Mouse (Mus musculus): ENCODE results near the gene Rab14.

Rab14 gene

DNA sequence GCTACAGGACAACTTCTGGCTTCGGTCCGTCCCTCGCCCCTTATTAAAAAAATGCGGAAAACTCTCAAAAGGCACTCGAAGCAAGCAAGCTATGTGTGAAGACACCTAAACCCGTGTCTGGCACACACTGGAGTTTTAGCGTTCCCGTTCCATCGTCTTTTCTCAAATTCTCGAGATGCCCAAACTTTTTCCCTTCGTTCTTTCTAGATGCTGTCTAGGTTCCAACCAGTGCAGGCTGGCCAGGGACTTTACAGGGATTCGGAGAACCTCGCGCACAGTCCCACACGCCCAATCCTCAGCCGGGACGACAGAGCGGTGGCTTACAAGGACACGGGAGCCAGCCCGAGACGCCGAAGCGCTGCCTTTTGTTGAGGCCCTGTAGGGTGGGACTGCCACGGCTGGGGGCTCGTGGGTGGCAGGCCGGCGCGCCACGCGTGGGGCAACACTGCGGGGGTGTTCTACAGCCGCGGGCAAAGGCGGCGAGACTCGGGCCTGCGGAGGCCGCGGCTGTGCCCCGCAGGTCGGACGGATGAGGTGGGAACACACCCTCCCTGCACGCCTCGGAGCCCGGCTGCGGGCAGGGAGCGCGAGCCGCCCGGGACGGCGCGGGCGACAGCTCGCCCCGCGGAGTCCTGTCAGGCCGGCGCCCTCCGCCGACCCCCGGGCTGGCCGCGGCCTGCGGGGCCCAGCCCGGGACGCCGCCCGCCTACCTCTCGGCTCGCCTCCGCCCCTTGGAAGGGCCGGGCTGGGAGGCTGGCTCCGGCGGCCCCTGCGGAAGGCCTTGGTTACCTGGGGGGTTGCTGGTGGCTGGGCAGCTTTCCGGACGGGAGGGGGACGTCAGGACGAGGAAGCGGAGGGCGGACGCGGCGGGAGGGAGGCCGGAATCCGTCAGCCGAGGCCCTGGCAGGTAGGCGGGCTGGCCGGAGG, 686 bp downstream of the Rab14 start:
- DNase-seq (ENCODE audit: low spot score): peak; percentile 43

DNA sequence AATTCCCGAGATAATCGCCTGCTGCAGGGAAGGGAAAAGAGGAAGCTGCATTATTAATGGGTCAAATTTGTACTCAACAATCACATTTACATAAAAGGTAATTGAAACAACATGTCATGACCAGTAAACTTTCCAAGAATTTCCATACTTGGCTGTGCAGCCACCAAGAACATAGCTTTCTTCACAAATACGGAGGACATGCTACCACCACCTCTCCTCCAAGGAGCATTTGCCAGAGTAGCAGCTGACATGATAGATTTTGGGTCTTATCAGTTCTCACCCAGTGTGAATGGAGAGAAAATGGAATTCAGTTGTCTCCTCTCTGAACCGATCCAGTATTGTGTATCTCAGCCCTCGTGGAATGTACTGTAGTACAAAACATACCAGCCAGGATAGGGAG, 1.4 kb downstream of the Rab14 start:
- peak; percentile 22 for DNase-seq (ENCODE audit: low spot score)

GRCm38 (mm10) chr2:35195626-35196544, 5.0 kb downstream of the Rab14 start:
- no peak for DNase-seq (ENCODE audit: low spot score)

GRCm38 (mm10) chr2:35193976-35194375, 6.9 kb downstream of the Rab14 start:
- no peak for DNase-seq (ENCODE audit: low spot score)

GRCm38 (mm10) chr2:35188929-35189328, 12.0 kb downstream of the Rab14 start:
- DNase-seq (ENCODE audit: low spot score): no peak

GRCm38 (mm10) chr2:35183115-35183673, 17.7 kb downstream of the Rab14 start:
- no peak for DNase-seq (ENCODE audit: low spot score)

DNA sequence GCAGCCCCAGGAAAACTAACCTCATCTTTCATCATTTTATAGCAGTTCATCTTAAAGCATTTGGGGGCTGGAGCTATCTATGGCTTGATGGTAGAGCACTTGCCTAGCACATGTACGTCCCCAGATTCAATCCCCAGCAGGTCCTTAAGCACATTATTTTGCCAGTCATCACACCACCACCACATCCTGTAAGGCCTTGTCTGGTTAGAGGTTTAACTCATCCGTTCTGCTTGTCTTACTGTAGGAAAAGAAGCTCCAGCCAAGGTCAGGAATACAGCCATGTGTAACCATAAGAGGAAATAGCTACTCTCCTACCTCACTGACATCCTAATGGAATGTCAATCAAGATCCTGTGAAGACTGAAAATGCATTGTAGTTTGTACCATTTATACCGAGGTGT, 22.8 kb downstream of the Rab14 start:
- DNase-seq (ENCODE audit: low spot score): no peak

DNA sequence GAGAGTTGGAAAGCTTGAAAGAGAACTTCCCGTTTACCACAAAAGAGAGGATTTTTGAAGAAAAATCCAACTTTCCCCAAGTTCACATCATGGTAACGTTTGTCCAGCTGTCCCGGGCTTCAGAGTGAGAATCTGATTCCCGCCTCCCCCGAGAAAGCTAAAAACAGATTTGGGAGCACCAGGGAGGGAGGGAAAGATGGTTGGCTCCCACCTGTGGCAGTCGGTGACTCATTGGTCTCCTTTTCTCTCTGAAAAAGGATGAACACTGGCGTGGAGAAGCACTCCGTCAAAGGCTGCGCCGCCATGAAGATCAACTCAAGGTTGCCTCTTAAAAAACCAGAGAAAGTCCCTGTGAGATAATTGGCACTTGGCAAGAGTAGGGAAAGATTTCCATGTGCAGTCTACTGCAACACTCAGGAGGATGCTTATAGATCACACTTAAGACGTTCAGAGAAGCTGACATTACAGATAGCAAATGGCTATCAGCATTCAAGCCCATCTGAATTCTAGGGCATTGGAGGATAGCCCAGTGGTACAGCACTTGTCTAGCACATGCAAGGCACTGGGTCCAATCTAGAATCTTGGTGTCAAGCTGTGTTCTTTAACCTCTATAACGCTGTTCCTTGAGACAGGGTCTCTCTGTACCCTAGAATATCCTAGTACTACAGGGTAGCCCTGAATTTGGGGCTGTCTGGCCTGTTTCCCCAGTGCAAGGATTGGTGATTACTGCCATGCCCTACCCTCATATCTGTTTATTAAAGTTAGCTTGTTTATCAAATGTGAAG, 25.4 kb downstream of the Rab14 start:
- DNase-seq (ENCODE audit: low spot score): no peak

DNA sequence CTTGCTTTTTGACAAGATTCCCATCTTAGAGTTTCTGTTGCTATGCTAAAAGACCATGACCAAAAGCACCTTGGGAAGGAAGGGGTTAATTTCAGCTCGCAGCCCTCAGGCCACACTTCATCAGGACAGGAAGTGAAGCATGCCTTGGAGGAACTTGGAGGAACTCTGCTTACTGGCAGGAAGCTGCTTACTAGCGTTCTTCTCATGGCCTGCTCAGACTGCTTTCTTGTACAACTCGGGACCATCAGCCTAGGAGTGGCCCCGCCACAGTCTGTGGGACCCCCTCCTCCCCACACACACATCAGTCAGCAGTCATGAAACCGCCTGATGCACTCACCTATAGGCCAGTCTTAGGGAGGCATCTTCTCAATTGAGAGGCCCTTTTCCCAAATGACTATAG, 26.8 kb downstream of the Rab14 start:
- no peak for DNase-seq (ENCODE audit: low spot score)

GRCm38 (mm10) chr2:35173666-35174065, 27.3 kb downstream of the Rab14 start:
- no peak for DNase-seq (ENCODE audit: low spot score)

GRCm38 (mm10) chr2:35172246-35172645, 28.7 kb downstream of the Rab14 start:
- DNase-seq (ENCODE audit: low spot score): peak; percentile 52

GRCm38 (mm10) chr2:35171341-35171861, 29.5 kb downstream of the Rab14 start:
- no peak for DNase-seq (ENCODE audit: low spot score)

DNA sequence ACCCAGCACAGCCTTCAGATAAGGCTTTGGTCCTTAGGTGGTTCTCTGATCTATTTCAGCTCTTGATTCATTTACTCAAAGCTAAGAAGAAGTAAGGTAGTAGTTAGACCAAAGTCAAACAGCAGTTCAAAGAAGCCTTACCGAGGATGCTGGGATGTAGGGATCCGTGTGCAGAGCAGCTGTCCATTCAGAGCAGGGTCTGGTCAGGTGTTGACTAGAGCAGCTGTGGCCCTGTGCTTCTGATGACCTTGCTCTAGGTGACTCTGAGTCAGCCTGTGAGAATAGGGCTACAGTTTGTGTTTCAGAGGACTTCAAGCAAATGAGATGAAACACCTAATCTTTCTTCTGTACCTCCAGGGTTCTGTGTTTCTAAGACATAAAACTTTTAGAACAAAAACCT, 31.5 kb downstream of the Rab14 start:
- no peak for DNase-seq (ENCODE audit: low spot score)

DNA sequence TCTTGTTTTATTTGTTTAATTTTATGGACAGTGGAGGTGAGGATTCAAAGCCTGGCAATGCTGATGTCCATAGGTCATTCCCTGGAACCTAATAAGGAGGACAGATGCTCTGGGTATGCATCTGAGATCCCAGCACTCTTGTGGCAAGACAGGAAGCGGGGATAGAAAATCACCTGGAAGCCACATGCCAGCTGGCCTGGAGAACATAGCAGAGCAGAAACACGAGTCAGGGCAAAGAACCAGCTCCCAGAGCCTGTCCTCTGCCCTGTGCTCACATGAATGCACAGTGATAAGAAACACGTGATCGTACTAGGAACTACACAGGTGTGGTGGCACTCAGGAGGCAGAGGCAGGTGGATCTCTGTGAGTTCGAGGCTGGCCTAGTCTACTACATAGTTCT, 34.1 kb downstream of the Rab14 start:
- no peak for DNase-seq (ENCODE audit: low spot score)

DNA sequence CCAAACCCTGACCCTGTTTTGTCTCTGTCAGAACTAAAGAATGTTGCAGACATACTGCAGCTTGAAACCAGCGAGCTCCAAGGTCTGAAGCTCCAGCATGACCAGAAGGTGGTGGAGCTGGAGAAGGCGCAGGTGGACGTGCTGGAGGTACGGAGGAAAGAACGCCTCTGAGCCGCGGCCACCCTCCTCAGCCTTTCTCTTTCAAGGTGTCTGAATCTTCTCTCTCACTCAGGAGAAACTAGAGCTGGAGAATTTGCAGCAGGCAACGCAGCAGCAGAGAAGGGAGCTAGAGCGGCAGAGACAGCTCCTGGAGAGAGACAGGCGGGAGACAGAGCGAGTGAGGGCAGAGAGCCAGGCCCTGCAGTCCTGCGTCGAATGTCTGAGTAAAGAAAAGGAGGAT, 35.5 kb downstream of the Rab14 start:
- DNase-seq (ENCODE audit: low spot score): no peak

DNA sequence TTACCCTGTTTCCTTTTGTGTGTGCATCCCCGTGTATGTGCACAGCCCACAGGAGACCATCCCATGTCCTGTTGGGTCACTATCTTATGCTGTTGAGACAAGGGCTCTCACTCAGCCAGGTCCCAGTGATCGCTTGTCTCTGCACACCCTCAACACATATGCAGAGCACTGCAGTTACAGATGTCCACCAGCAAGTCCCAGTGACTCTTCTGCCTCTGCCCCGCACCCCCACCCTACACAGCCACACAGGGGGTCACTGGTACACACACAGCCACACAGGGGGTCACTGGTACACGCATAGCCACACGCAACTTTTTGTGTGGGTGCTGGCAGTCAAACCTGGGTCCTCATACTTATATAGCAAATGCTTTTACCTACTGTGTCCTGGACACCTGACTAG, 37.5 kb downstream of the Rab14 start:
- DNase-seq (ENCODE audit: low spot score): no peak

- DNase-seq (ENCODE audit: low spot score): no peak
Observed at GRCm38 (mm10) chr2:35161846-35162488, 39.0 kb downstream of the Rab14 start.

DNA sequence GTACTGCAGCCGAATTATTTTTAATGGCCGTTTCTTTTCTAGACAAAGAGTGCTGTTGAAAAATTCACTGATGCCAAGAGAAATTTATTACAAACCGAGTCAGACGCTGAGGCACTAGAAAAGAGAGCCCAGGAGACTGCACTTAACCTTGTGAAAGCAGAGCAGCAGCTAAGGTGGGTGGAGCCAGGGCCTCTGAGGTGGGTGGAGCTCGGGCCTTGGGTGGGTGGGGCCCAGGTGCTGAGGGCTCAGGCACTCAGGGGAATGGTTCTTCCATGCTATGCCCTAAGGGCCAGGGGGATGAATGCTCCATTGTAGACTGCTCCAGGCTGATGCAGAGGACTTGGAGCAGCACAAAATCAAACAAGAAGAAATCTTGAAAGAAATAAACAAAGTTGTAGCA, 40.7 kb downstream of the Rab14 start:
- no peak for DNase-seq (ENCODE audit: low spot score)

GRCm38 (mm10) chr2:35158358-35158757, 42.6 kb downstream of the Rab14 start:
- no peak for DNase-seq (ENCODE audit: low spot score)

DNA sequence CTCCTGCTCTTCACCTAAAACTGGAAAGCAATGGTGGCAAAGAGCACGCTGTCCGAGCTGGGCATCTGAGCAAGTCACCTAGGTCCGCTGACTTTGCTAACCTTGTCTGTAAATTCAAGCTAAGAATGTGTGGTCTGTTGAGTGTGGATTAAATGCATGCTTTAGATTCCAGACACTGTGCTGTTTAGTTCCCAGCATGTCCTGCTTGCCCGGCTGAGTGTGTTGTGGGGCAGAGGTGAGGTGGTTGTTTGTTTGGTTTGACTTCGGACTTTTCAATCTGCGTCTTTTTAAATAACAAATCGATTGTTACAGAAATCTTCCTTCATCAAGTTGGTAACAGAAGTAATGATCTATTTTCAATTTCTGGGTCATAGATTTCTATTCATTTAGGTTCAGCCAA, 43.1 kb downstream of the Rab14 start:
- no peak for DNase-seq (ENCODE audit: low spot score)

- no peak for DNase-seq (ENCODE audit: low spot score)
Observed at GRCm38 (mm10) chr2:35156985-35157384, 43.9 kb downstream of the Rab14 start.

All from MN1 (cell line).